8 mouse cellular contexts compared by ENCODE assay signal in the genomic region with DNA sequence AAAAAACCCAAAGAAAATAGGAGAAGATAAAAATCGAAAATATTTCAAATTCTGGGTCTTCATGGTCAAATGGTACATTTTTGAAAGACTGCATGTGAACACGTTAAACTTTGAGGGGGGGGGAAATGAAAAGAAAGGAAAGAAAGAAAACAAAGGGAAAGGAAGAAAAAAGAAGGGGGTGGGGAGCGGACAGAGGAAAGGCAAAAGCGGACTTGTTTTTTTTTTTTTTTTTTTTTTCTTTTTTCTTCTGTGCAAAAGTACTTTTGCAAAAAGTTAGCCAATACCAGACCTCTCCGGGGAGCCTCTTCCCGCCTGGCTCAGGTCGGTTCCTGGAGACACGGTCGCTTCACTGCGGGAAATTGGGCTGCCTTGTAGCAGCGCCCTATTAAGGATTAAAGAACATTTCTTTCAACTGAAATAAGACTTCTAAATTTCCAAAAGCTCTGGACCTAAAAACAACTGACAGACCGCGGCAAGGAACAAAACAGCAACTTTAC. TPM values are rescaled to one million over a fixed set of nuclear protein-coding genes. Genes with fewer than 3 reads are reported as not detected.
DNase-seq lines count a peak whose midpoint lies in the region; ATAC-seq and TF ChIP-seq lines count a peak whose summit lies in the region.

No protein-coding gene starts in this region.

- peak overlapping the region; percentile 79 for H3K4me3 ChIP-seq in lung, embryonic 16.5 days (ENCODE audit: low read length)
- H3K4me3 ChIP-seq in erythroblast, embryonic 14.5 days (replicated peaks) = peak overlapping the region; percentile 90
- peak overlapping the region; percentile 64 for H3K4me3 ChIP-seq in limb, embryonic 13.5 days
- H3K4me3 ChIP-seq in olfactory bulb, adult 2 months (ENCODE audit: insufficient read depth, low read depth, low read length) = peak overlapping the region; percentile 94

- no peak for TF ChIP-seq CTCF in olfactory bulb, adult 2 months (IDR thresholded peaks at IDR 0.05; ENCODE audit: insufficient read depth, low read depth, low read length)

- TF ChIP-seq POLR2A in olfactory bulb, adult 2 months (IDR thresholded peaks at IDR 0.05; ENCODE audit: insufficient read depth, low read depth, low read length) = no peak

- ATAC-seq in lung, embryonic 16.5 days (ENCODE audit: low read depth) = peak; percentile 53
- no peak; the same call in 1 of the 2 replicates for ATAC-seq in limb, embryonic 13.5 days (ENCODE audit: low FRiP score, low read depth)

- no peaks in the 10 kb centered on the region for H3K27me3 ChIP-seq in lung, embryonic 16.5 days (ENCODE audit: control insufficient read depth, insufficient read depth, low read depth, low read length)
- no peaks in the 10 kb centered on the region for H3K27me3 ChIP-seq in erythroblast, embryonic 14.5 days (ENCODE audit: control insufficient read depth)
- H3K27me3 ChIP-seq in limb, embryonic 13.5 days = no peaks in the 10 kb centered on the region

- no peaks in the 10 kb centered on the region for H3K9me3 ChIP-seq in lung, embryonic 16.5 days (ENCODE audit: control insufficient read depth, low read length)
- no peaks in the 10 kb centered on the region for H3K9me3 ChIP-seq in erythroblast, embryonic 14.5 days (ENCODE audit: control insufficient read depth, low read length)
- H3K9me3 ChIP-seq in limb, embryonic 13.5 days = no peaks in the 10 kb centered on the region

- H3K27ac ChIP-seq in lung, embryonic 16.5 days (ENCODE audit: low read length) = peak overlapping the region; percentile 85
- H3K27ac ChIP-seq in limb, embryonic 13.5 days = peak overlapping the region; percentile 84; the same call in 1 of the 2 replicates
- H3K27ac ChIP-seq in olfactory bulb, adult 2 months (ENCODE audit: insufficient read depth, low read depth, low read length) = peak overlapping the region; percentile 27; the same call in 1 of the 2 replicates

- no peak for DNase-seq in lung, postnatal 14 days
- DNase-seq in thymus, adult 18-20 months = no peak
- no peak for DNase-seq in right cerebral cortex, postnatal 36 days (ENCODE audit: low spot score in 2 of 2)
- DNase-seq in testis, postnatal 14 days (ENCODE audit: low spot score) = no peak

- no peaks in the 10 kb centered on the region for H3K4me1 ChIP-seq in lung, embryonic 16.5 days (replicated peaks; ENCODE audit: control insufficient read depth, insufficient read depth, low read length)
- peaks cover 21% of the 10 kb centered on the region for H3K4me1 ChIP-seq in erythroblast, embryonic 14.5 days (ENCODE audit: control insufficient read depth)
- H3K4me1 ChIP-seq in limb, embryonic 13.5 days = peaks cover 8% of the 10 kb centered on the region
- peaks cover 6% of the 10 kb centered on the region; the same call in 1 of the 2 replicates for H3K4me1 ChIP-seq in olfactory bulb, adult 2 months (ENCODE audit: control insufficient read depth, insufficient read depth, low read length)

- under 1% methylated on average over 13 of the region's 13 CpGs for WGBS in lung, embryonic 16.5 days
- 4% methylated on average over 13 of the region's 13 CpGs for WGBS in limb, embryonic 13.5 days
- WGBS in olfactory bulb, adult 2 months = 2% methylated on average over 13 of the region's 13 CpGs

- H3K36me3 ChIP-seq in lung, embryonic 16.5 days (ENCODE audit: control insufficient read depth, insufficient read depth, low read length) = no peaks in the 10 kb centered on the region
- H3K36me3 ChIP-seq in erythroblast, embryonic 14.5 days (ENCODE audit: control insufficient read depth) = no peaks in the 10 kb centered on the region
- H3K36me3 ChIP-seq in limb, embryonic 13.5 days = no peaks in the 10 kb centered on the region

- peak overlapping the region; percentile 81 for H3K9ac ChIP-seq in lung, embryonic 16.5 days (ENCODE audit: low read length)
- peak overlapping the region; percentile 77 for H3K9ac ChIP-seq in limb, embryonic 13.5 days

- H3K4me2 ChIP-seq in lung, embryonic 16.5 days (ENCODE audit: low read depth, low read length) = peak overlapping the region; percentile 70
- peak overlapping the region; percentile 68 for H3K4me2 ChIP-seq in limb, embryonic 13.5 days (replicated peaks)

RNA-seq across cellular contexts. Expression of a gene that starts 42.0 kb away (rescaled TPM):
- 2.2 and 2.7 TPM in 2 replicates for polyA plus RNA-seq in lung, embryonic 16.5 days (2015; fragmentation: Nextera tagmentation; extraction: Ambion mirVana)
- 0.52 and 1.2 TPM in 2 replicates for polyA plus RNA-seq in erythroblast, embryonic 14.5 days (2012)
- polyA plus RNA-seq in limb, embryonic 13.5 days (2015; fragmentation: Nextera tagmentation; extraction: Ambion mirVana) = 2.2 and 3.5 TPM in 2 replicates
- polyA plus RNA-seq in olfactory bulb, adult 2 months (2012; ENCODE audit: insufficient read depth, insufficient read length, low replicate concordance, missing spikeins) = not detected in 2 replicates

RNA-seq across cellular contexts. Expression of a gene that starts 53.0 kb away (rescaled TPM):
- 75.8 and 81.7 TPM in 2 replicates for polyA plus RNA-seq in lung, embryonic 16.5 days (2015; fragmentation: Nextera tagmentation; extraction: Ambion mirVana)
- 0.01 TPM in 2 replicates for polyA plus RNA-seq in erythroblast, embryonic 14.5 days (2012)
- polyA plus RNA-seq in limb, embryonic 13.5 days (2015; fragmentation: Nextera tagmentation; extraction: Ambion mirVana) = 89.9 and 90.2 TPM in 2 replicates
- 52.2 and 80.1 TPM in 2 replicates for polyA plus RNA-seq in olfactory bulb, adult 2 months (2012; ENCODE audit: insufficient read depth, insufficient read length, low replicate concordance, missing spikeins)

Comparison
In these comparisons a context has a peak if more than half of its experiments do, and no peak if none do; other contexts are left out.
1. H3K27ac ChIP-seq: peak in every context shown above with its lines; median percentile 85 in lung, embryonic 16.5 days; 84 in limb, embryonic 13.5 days; 27 in olfactory bulb, adult 2 months.
2. RNA of a gene that starts 53.0 kb away (polyA plus RNA-seq): 89.9 to 90.2 TPM in limb, embryonic 13.5 days, 52.2 to 80.1 TPM in olfactory bulb, adult 2 months and 75.8 to 81.7 TPM in lung, embryonic 16.5 days; 0.01 TPM in erythroblast, embryonic 14.5 days; every median in the first group is over 10 times any median in the second.
3. Peak in every context shown above with its lines, with median percentiles within 50 percentile points of each other: H3K4me3 ChIP-seq.